Mouse (Mus musculus): ENCODE data around the gene Nxn.
"Not testable (repeated sequence)": the region's sequence is repeated elsewhere in the genome, so short reads cannot be mapped to it uniquely, and the experiment has no call there.

Gene Nxn

GRCm38 (mm10) chr11:76215011-76215410, 183.9 kb downstream of the Nxn start:
- no peak for DNase-seq (ENCODE audit: low spot score in 2 of 2)

DNA sequence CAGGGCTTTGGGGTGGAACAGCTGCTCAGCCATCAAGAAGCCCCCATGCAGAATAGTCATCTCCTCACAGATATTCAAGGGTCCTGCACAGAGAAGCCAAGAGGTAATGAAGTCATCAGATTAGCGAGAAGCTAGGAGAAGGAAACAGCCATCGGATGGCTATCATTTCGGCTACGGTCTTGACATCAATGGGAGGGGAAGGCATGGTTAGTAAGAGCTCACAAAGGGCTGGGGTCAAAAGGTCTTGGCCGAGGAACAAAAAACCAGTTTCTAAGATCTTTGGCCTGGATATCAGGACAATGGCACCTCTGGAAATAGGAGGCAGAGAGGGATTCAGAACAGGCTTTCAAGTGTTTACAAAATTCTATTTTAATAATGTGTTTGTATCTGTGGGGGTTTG, 185.1 kb downstream of the Nxn start:
- no peak for DNase-seq (ENCODE audit: low spot score in 2 of 2)

- DNase-seq (ENCODE audit: low spot score in 2 of 2), result not testable (repeated sequence)
These were observed 187.3 kb downstream of the Nxn start for GRCm38 (mm10) chr11:76211595-76211994.

DNA sequence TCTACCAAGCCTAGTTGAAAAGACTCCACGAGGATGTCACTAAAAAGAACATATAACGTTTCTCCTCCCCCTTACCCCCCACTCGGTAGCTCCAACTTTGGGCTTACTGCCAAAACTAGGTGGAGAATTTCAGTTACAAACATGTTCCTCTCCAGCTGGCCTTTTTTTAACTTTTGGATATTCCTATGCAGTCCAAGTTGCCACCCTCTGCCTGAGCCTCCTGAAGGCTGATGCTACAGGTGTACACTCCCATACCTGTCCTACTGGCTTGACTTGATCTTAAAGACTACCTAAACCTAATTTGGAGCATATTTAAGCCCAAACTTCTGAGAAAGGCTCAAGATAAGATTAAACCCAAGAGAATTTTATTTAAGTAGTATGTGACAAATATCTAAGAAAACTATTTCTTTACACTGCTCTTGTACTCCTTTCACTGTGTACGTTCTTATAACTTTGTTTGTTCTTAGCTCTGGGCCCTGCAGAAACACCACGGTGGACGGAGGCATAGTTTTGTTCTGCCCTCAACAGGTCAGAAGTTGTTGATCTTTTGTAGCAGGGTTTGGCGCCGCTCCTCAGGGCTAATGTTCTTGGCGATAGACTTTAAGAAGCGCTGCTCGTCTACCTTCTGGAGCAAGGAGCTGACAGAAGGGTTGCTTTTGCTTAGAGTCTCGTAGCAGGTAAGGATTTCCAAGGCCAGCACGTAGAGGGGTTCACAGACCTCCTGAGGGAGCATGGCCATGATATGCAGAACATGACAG, 188.5 kb downstream of the Nxn start:
- DNase-seq (ENCODE audit: low spot score in 2 of 2), result no peak

Measured in frontal cortex, postnatal 36 days (tissue).